In genomic region chr2:142633996-142634559, GRCm38 (mm10) we compare ENCODE assay signal across 23 mouse cellular contexts.
"Had no signal": no experiment of that assay in that cellular context is flagged by ENCODE, and none has a peak within 500 bp of the region (broad histone marks: within the 10 kb centered on the region; RNA-seq: fewer than 3 reads in every experiment).

No protein-coding gene starts in this region.

- H3K9ac ChIP-seq: limb, embryonic 12.5 days; limb, embryonic 15.5 days; liver, embryonic 14.5 days; lung, embryonic 15.5 days; neural tube, embryonic 12.5 days; neural tube, embryonic 15.5 days had no signal

- H3K27ac ChIP-seq: limb, embryonic 12.5 days; limb, embryonic 15.5 days; liver, embryonic 14.5 days; lung, embryonic 15.5 days; neural tube, embryonic 12.5 days; neural tube, embryonic 15.5 days; stomach, postnatal 0 days had no signal

- H3K9me3 ChIP-seq: limb, embryonic 12.5 days; limb, embryonic 15.5 days; lung, embryonic 15.5 days; megakaryocyte, embryonic 14.5 days; neural tube, embryonic 12.5 days; neural tube, embryonic 15.5 days had no signal

- H3K4me3 ChIP-seq: limb, embryonic 12.5 days; limb, embryonic 15.5 days; lung, embryonic 15.5 days; megakaryocyte, embryonic 14.5 days; neural tube, embryonic 12.5 days; neural tube, embryonic 15.5 days had no signal

- H3K27me3 ChIP-seq: limb, embryonic 12.5 days; limb, embryonic 15.5 days; lung, embryonic 15.5 days; megakaryocyte, embryonic 14.5 days; neural tube, embryonic 12.5 days; neural tube, embryonic 15.5 days had no signal

- DNase-seq: kidney, adult 18-20 months; kidney, adult 9 months; kidney, postnatal 14 days; kidney, postnatal 4 days; left cerebral cortex, postnatal 4 days; lung, adult 18-20 months; lung, postnatal 10 days; lung, postnatal 36 days; right cerebral cortex, adult 18-20 months; right cerebral cortex, postnatal 14 days; right cerebral cortex, postnatal 4 days; thymus, adult 2 months; thymus, postnatal 14 days; thymus, postnatal 4 days had no signal

- H3K4me2 ChIP-seq: limb, embryonic 12.5 days; limb, embryonic 15.5 days; liver, embryonic 11.5 days; lung, embryonic 15.5 days; neural tube, embryonic 12.5 days; neural tube, embryonic 15.5 days had no signal

- H3K36me3 ChIP-seq: limb, embryonic 12.5 days; limb, embryonic 15.5 days; lung, embryonic 15.5 days; neural tube, embryonic 12.5 days; neural tube, embryonic 15.5 days had no signal

- H3K4me1 ChIP-seq: limb, embryonic 12.5 days; limb, embryonic 15.5 days; lung, embryonic 15.5 days; neural tube, embryonic 12.5 days had no signal
